ENCODE assay signal across 10 mouse cellular contexts in the genomic region with DNA sequence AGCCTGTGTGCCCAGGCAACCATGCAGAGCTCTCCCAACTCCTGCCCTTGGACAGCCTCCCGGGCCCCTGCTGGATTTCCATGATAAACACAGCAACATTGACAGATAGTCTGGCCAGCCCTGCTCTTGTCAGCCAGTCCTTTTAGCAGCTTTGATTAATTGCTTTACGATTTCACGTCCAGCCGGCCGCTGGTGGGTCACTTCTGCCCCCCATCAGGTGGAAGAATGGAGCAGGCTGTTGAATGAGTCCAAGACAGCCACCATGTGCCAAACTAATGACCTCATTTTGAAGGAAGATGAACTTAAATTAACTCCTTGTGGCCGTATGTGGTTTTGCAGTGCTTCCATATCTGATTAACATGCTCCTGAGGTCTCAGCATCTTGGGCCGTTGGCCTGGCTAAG. TPM values are rescaled to one million over a fixed set of nuclear protein-coding genes. Genes with fewer than 3 reads are reported as not detected.
DNase-seq lines count a peak whose midpoint lies in the region; ATAC-seq lines count a peak whose summit lies in the region.
"Had no signal": no experiment of that assay in that cellular context is flagged by ENCODE, and none has a peak within 500 bp of the region (broad histone marks: within the 10 kb centered on the region; RNA-seq: fewer than 3 reads in every experiment).

No protein-coding gene starts in this region.

- H3K4me2 ChIP-seq in hindbrain, embryonic 13.5 days, result no peak overlapping the region
- H3K4me2 ChIP-seq: heart, embryonic 13.5 days had no signal

- H3K9ac ChIP-seq in hindbrain, embryonic 13.5 days, result no peak overlapping the region
- H3K9ac ChIP-seq: heart, embryonic 13.5 days had no signal

- WGBS in hindbrain, embryonic 13.5 days, result 23% methylated on average over 7 of the region's 7 CpGs

- peaks cover 33% of the 10 kb centered on the region for H3K4me1 ChIP-seq in hindbrain, embryonic 13.5 days (replicated peaks)

- no peaks in the 10 kb centered on the region for H3K9me3 ChIP-seq in hindbrain, embryonic 13.5 days
- H3K9me3 ChIP-seq: heart, embryonic 13.5 days had no signal

- peak; percentile 79 for ATAC-seq in hindbrain, embryonic 13.5 days (ENCODE audit: low FRiP score)
- no peak for ATAC-seq in erythroid progenitor cell, adult 5-6 weeks (replicated peaks; ENCODE audit: low FRiP score, poor library complexity, severe bottlenecking)

- no peak overlapping the region for H3K27ac ChIP-seq in hindbrain, embryonic 13.5 days
- H3K27ac ChIP-seq: heart, embryonic 13.5 days had no signal

- no peak overlapping the region for H3K4me3 ChIP-seq in hindbrain, embryonic 13.5 days
- H3K4me3 ChIP-seq: heart, embryonic 13.5 days had no signal

- H3K36me3 ChIP-seq in hindbrain, embryonic 13.5 days, result peaks cover 93% of the 10 kb centered on the region

- DNase-seq in heart, adult 18-20 months, result peak; percentile 10 to 29
- no peak for DNase-seq in heart, adult 11 months
- peak; percentile 20 for DNase-seq in right cerebral cortex, postnatal 4 days
- DNase-seq in right cerebral cortex, adult 2 months (ENCODE audit: low spot score in 2 of 2), result no peak
- no peak for DNase-seq in adrenal gland, postnatal 10 days
- DNase-seq in adrenal gland, adult 8-10 months, result no peak
- DNase-seq: lung, postnatal 14 days had no signal

- H3K27me3 ChIP-seq in hindbrain, embryonic 13.5 days, result peaks cover 87% of the 10 kb centered on the region
- H3K27me3 ChIP-seq: heart, embryonic 13.5 days had no signal

RNA-seq across cellular contexts. Expression of a gene that starts 30.0 kb away (rescaled TPM):
- total RNA-seq in heart, adult 18-20 months (2021), result not detected
- polyA plus RNA-seq in hindbrain, embryonic 13.5 days (2015; fragmentation: Nextera tagmentation; extraction: Ambion mirVana), result 2.2 and 4.0 TPM in 2 replicates
- total RNA-seq in erythroid progenitor cell, adult 5-6 weeks (2015; ENCODE audit: low replicate concordance), result not detected in 2 replicates
- not detected in 2 replicates for total RNA-seq in erythroid progenitor cell, adult 5-6 weeks (2017; ENCODE audit: low replicate concordance)
- not detected for total RNA-seq in adrenal gland, postnatal 10 days (2021)
- under 1 TPM in 1 of 4 experiments, not detected in 3; 0.22 TPM for total RNA-seq in adrenal gland, adult 8-10 months (2022)
- polyA plus RNA-seq: heart, embryonic 13.5 days had no signal

RNA-seq across cellular contexts. Expression of a gene that starts 37.4 kb away (rescaled TPM):
- total RNA-seq in heart, adult 18-20 months (2021), result 10 to 100 TPM; 11.1 to 11.2 TPM
- polyA plus RNA-seq in hindbrain, embryonic 13.5 days (2015; fragmentation: Nextera tagmentation; extraction: Ambion mirVana), result 59.2 and 62.7 TPM in 2 replicates
- 3.4 and 3.6 TPM in 2 replicates for total RNA-seq in erythroid progenitor cell, adult 5-6 weeks (2015; ENCODE audit: low replicate concordance)
- total RNA-seq in erythroid progenitor cell, adult 5-6 weeks (2017; ENCODE audit: low replicate concordance), result 3.6 and 5.0 TPM in 2 replicates
- 10 to 100 TPM; 52.6 to 56.6 TPM for total RNA-seq in adrenal gland, postnatal 10 days (2021)
- total RNA-seq in adrenal gland, adult 8-10 months (2022), result 10 to 100 TPM; 44.9 to 87.5 (median 62.4) TPM

Comparison
In these comparisons a context has a peak if more than half of its experiments do, and no peak if none do; other contexts are left out.
1. DNase-seq: peak in heart, adult 18-20 months (2 of 2) and right cerebral cortex, postnatal 4 days (single experiment); none in heart, adult 11 months (single experiment), right cerebral cortex, adult 2 months (0 of 2), adrenal gland, postnatal 10 days (single experiment) and adrenal gland, adult 8-10 months (single experiment).